Mouse (Mus musculus): ENCODE results near the gene Gm49369. TPM values are rescaled to one million over a fixed set of nuclear protein-coding genes. Genes with fewer than 3 reads are reported as not detected.
"Not testable (repeated sequence)": the region's sequence is repeated elsewhere in the genome, so short reads cannot be mapped to it uniquely, and the experiment has no call there.

Gm49369 gene
- polyA plus RNA-seq, 1 experiment, result not detected

GRCm38 (mm10) chr7:142418679-142419078 lies 36.2 kb upstream of the Gm49369 start:
- Histone ChIP-seq H3K36me3 (ENCODE audit: control insufficient read depth, insufficient read depth, low read length) (no peaks in the 10 kb centered on the region), H3K27ac (ENCODE audit: insufficient read depth, low read depth, low read length) (no peak overlapping the region), H3K4me1 (ENCODE audit: control insufficient read depth, insufficient read depth, insufficient read length, low read length) (no peaks in the 10 kb centered on the region), H3K4me3 (ENCODE audit: low read depth, low read length) (no peak overlapping the region), H3K27me3 (ENCODE audit: control insufficient read depth, insufficient read depth, low read length) (no peaks in the 10 kb centered on the region)
- TF ChIP-seq POLR2A (IDR thresholded peaks at IDR 0.05; ENCODE audit: low read depth, low read length) (no peak), CTCF (IDR thresholded peaks at IDR 0.05; ENCODE audit: extremely low read depth, insufficient read length, insufficient replicate concordance, low read depth, low read length) (no peak)
- 90% methylated on average over 8 of the region's 8 CpGs for WGBS

GRCm38 (mm10) chr7:142418027-142418426 lies 35.6 kb upstream of the Gm49369 start:
- TF ChIP-seq POLR2A (IDR thresholded peaks at IDR 0.05; ENCODE audit: low read depth, low read length), result no peak
- Histone ChIP-seq H3K27ac (ENCODE audit: insufficient read depth, low read depth, low read length) (no peak overlapping the region), H3K4me3 (ENCODE audit: low read depth, low read length) (no peak overlapping the region), H3K27me3 (ENCODE audit: control insufficient read depth, insufficient read depth, low read length) (no peaks in the 10 kb centered on the region), H3K36me3 (ENCODE audit: control insufficient read depth, insufficient read depth, low read length) (no peaks in the 10 kb centered on the region), H3K4me1 (ENCODE audit: control insufficient read depth, insufficient read depth, insufficient read length, low read length) (no peaks in the 10 kb centered on the region)
- WGBS, result 86% methylated on average over 2 of the region's 2 CpGs

GRCm38 (mm10) chr7:142416225-142416624 lies 33.8 kb upstream of the Gm49369 start:
- no peaks in the 10 kb centered on the region for H3K4me1 ChIP-seq (ENCODE audit: control insufficient read depth, insufficient read depth, insufficient read length, low read length)
- 78% methylated on average over 3 of the region's 3 CpGs for WGBS
- H3K27me3 ChIP-seq (ENCODE audit: control insufficient read depth, insufficient read depth, low read length), result no peaks in the 10 kb centered on the region
- no peak overlapping the region for H3K27ac ChIP-seq (ENCODE audit: insufficient read depth, low read depth, low read length)
- no peaks in the 10 kb centered on the region for H3K36me3 ChIP-seq (ENCODE audit: control insufficient read depth, insufficient read depth, low read length)
- no peak overlapping the region for H3K4me3 ChIP-seq (ENCODE audit: low read depth, low read length)
- TF ChIP-seq POLR2A (IDR thresholded peaks at IDR 0.05; ENCODE audit: low read depth, low read length) (no peak), CTCF (IDR thresholded peaks at IDR 0.05; ENCODE audit: extremely low read depth, insufficient read length, insufficient replicate concordance, low read depth, low read length) (no peak)

GRCm38 (mm10) chr7:142415314-142415713 lies 32.8 kb upstream of the Gm49369 start:
- H3K4me1 ChIP-seq (ENCODE audit: control insufficient read depth, insufficient read depth, insufficient read length, low read length), result no peaks in the 10 kb centered on the region
- no peak overlapping the region for H3K27ac ChIP-seq (ENCODE audit: insufficient read depth, low read depth, low read length)
- TF ChIP-seq POLR2A (IDR thresholded peaks at IDR 0.05; ENCODE audit: low read depth, low read length) (no peak), CTCF (IDR thresholded peaks at IDR 0.05; ENCODE audit: extremely low read depth, insufficient read length, insufficient replicate concordance, low read depth, low read length) (no peak)
- H3K27me3 ChIP-seq (ENCODE audit: control insufficient read depth, insufficient read depth, low read length), result no peaks in the 10 kb centered on the region
- no peak overlapping the region for H3K4me3 ChIP-seq (ENCODE audit: low read depth, low read length)
- H3K36me3 ChIP-seq (ENCODE audit: control insufficient read depth, insufficient read depth, low read length), result no peaks in the 10 kb centered on the region
- WGBS, result 35% methylated on average over 4 of the region's 4 CpGs

GRCm38 (mm10) chr7:142413285-142413684 lies 30.8 kb upstream of the Gm49369 start:
- no peaks in the 10 kb centered on the region for H3K36me3 ChIP-seq (ENCODE audit: control insufficient read depth, insufficient read depth, low read length)
- no peaks in the 10 kb centered on the region for H3K4me1 ChIP-seq (ENCODE audit: control insufficient read depth, insufficient read depth, insufficient read length, low read length)
- H3K27ac ChIP-seq (ENCODE audit: insufficient read depth, low read depth, low read length), result no peak overlapping the region
- WGBS, result 67% methylated on average over 6 of the region's 6 CpGs
- H3K27me3 ChIP-seq (ENCODE audit: control insufficient read depth, insufficient read depth, low read length), result no peaks in the 10 kb centered on the region
- no peak overlapping the region for H3K4me3 ChIP-seq (ENCODE audit: low read depth, low read length)
- TF ChIP-seq CTCF (IDR thresholded peaks at IDR 0.05; ENCODE audit: extremely low read depth, insufficient read length, insufficient replicate concordance, low read depth, low read length) (no peak), POLR2A (IDR thresholded peaks at IDR 0.05; ENCODE audit: low read depth, low read length) (no peak)

GRCm38 (mm10) chr7:142409603-142410002 lies 27.1 kb upstream of the Gm49369 start:
- WGBS, result 66% methylated on average over 3 of the region's 3 CpGs
- Histone ChIP-seq H3K27me3 (ENCODE audit: control insufficient read depth, insufficient read depth, low read length) (no peaks in the 10 kb centered on the region), H3K27ac (ENCODE audit: insufficient read depth, low read depth, low read length) (no peak overlapping the region), H3K36me3 (ENCODE audit: control insufficient read depth, insufficient read depth, low read length) (no peaks in the 10 kb centered on the region), H3K4me3 (ENCODE audit: low read depth, low read length) (no peak overlapping the region), H3K4me1 (ENCODE audit: control insufficient read depth, insufficient read depth, insufficient read length, low read length) (no peaks in the 10 kb centered on the region)
- TF ChIP-seq POLR2A (IDR thresholded peaks at IDR 0.05; ENCODE audit: low read depth, low read length), result no peak
- TF ChIP-seq CTCF (IDR thresholded peaks at IDR 0.05; ENCODE audit: extremely low read depth, insufficient read length, insufficient replicate concordance, low read depth, low read length), result no peak

- H3K27me3 ChIP-seq (ENCODE audit: control insufficient read depth, insufficient read depth, low read length), result no peaks in the 10 kb centered on the region
- TF ChIP-seq CTCF (IDR thresholded peaks at IDR 0.05; ENCODE audit: extremely low read depth, insufficient read length, insufficient replicate concordance, low read depth, low read length), result no peak
- TF ChIP-seq POLR2A (IDR thresholded peaks at IDR 0.05; ENCODE audit: low read depth, low read length), result no peak
- H3K27ac ChIP-seq (ENCODE audit: insufficient read depth, low read depth, low read length), result no peak overlapping the region
- WGBS, result 93% methylated on average over 8 of the region's 8 CpGs
- no peaks in the 10 kb centered on the region for H3K36me3 ChIP-seq (ENCODE audit: control insufficient read depth, insufficient read depth, low read length)
- H3K4me3 ChIP-seq (ENCODE audit: low read depth, low read length), result no peak overlapping the region
- no peaks in the 10 kb centered on the region for H3K4me1 ChIP-seq (ENCODE audit: control insufficient read depth, insufficient read depth, insufficient read length, low read length)
Observed at GRCm38 (mm10) chr7:142408686-142409085, 26.2 kb upstream of the Gm49369 start.

- 68% methylated on average over 4 of the region's 4 CpGs for WGBS
- Histone ChIP-seq H3K27me3 (ENCODE audit: control insufficient read depth, insufficient read depth, low read length) (no peaks in the 10 kb centered on the region), H3K4me1 (ENCODE audit: control insufficient read depth, insufficient read depth, insufficient read length, low read length) (no peaks in the 10 kb centered on the region), H3K36me3 (ENCODE audit: control insufficient read depth, insufficient read depth, low read length) (no peaks in the 10 kb centered on the region), H3K27ac (ENCODE audit: insufficient read depth, low read depth, low read length) (no peak overlapping the region), H3K4me3 (ENCODE audit: low read depth, low read length) (no peak overlapping the region)
- no peak for TF ChIP-seq CTCF (IDR thresholded peaks at IDR 0.05; ENCODE audit: extremely low read depth, insufficient read length, insufficient replicate concordance, low read depth, low read length)
- no peak for TF ChIP-seq POLR2A (IDR thresholded peaks at IDR 0.05; ENCODE audit: low read depth, low read length)
Observed at GRCm38 (mm10) chr7:142407935-142408334, 25.5 kb upstream of the Gm49369 start.

GRCm38 (mm10) chr7:142405134-142405533 lies 22.7 kb upstream of the Gm49369 start:
- not testable (repeated sequence) for H3K4me1 ChIP-seq (ENCODE audit: control insufficient read depth, insufficient read depth, insufficient read length, low read length); H3K27me3 ChIP-seq (ENCODE audit: control insufficient read depth, insufficient read depth, low read length); H3K27ac ChIP-seq (ENCODE audit: insufficient read depth, low read depth, low read length); H3K4me3 ChIP-seq (ENCODE audit: low read depth, low read length); H3K36me3 ChIP-seq (ENCODE audit: control insufficient read depth, insufficient read depth, low read length)
- WGBS, result 93% methylated on average over 5 of the region's 5 CpGs
